Mouse (Mus musculus): ENCODE measurements at regions not wholly inside any gene's neighbourhood (a gene's known extent, or its start where the extent isn't known, plus 50 kb on each side); places are given as distances from the start of the nearest gene placed in this dataset.
"Not testable (repeated sequence)": the region's sequence is repeated elsewhere in the genome, so short reads cannot be mapped to it uniquely, and the experiment has no call there.

DNA sequence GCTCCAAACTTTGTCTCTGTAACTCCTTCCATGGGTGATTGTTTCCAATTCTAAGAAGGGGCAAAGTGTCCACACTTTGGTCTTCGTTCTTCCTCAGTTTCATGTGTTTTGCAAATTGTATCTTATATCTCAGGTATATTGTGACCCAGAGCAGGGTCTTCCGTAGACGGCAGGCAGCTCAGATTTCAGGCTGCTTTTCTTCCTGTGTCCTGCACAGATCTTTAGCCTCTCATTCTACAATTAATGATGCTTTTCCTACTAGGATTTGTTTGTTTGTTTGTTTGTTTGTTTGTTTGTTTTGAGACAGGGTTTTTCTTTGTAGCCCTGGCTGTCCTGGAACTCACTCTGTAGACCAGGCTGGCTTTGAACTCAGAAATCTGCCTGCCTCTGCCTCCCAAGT is 69.0 kb upstream of the Cpsf6 start:
- not testable (repeated sequence) for H3K9me3 ChIP-seq (ENCODE audit: control insufficient read depth, low read length); H3K27ac ChIP-seq (ENCODE audit: low read length); H3K4me3 ChIP-seq (ENCODE audit: low read length); H3K4me2 ChIP-seq (ENCODE audit: low read depth, low read length); H3K36me3 ChIP-seq (ENCODE audit: control insufficient read depth, insufficient read depth, low read length); H3K4me1 ChIP-seq (ENCODE audit: control insufficient read depth, insufficient read depth, low read length); H3K27me3 ChIP-seq (replicated peaks; ENCODE audit: control insufficient read depth, insufficient read depth, low read length); ATAC-seq; H3K9ac ChIP-seq (ENCODE audit: low read depth, low read length)
- 91% methylated on average over 3 of the region's 3 CpGs for WGBS

DNA sequence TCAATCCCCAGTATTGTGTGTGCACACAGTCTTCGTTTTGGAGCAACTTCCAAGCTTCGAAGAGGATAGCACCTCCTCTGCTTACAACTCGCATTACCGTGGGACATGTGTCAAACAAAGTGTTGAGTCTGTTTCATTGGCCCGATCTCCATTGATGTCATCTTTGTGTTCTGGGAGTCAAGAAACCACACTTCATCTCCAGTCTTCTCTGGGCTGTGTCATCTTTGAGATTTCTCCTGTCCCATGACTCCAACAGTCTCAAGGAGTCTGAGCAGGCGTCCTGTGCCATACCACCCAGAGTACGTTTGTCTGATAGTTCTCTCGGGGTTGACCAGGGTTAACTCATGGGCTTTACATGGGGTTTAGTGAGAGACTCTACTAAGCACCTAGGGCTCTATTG is 67.8 kb upstream of the Cpsf6 start:
- Histone ChIP-seq H3K9ac (ENCODE audit: low read depth, low read length) (no peak overlapping the region), H3K4me3 (ENCODE audit: low read length) (no peak overlapping the region), H3K4me2 (ENCODE audit: low read depth, low read length) (no peak overlapping the region), H3K36me3 (ENCODE audit: control insufficient read depth, insufficient read depth, low read length) (no peaks in the 10 kb centered on the region), H3K4me1 (ENCODE audit: control insufficient read depth, insufficient read depth, low read length) (peaks cover 4% of the 10 kb centered on the region; the same call in 1 of the 2 replicates), H3K9me3 (ENCODE audit: control insufficient read depth, low read length) (no peaks in the 10 kb centered on the region), H3K27me3 (replicated peaks; ENCODE audit: control insufficient read depth, insufficient read depth, low read length) (no peaks in the 10 kb centered on the region), H3K27ac (ENCODE audit: low read length) (no peak overlapping the region)
- no peak for ATAC-seq
- 90% methylated on average over 8 of the region's 8 CpGs for WGBS

DNA sequence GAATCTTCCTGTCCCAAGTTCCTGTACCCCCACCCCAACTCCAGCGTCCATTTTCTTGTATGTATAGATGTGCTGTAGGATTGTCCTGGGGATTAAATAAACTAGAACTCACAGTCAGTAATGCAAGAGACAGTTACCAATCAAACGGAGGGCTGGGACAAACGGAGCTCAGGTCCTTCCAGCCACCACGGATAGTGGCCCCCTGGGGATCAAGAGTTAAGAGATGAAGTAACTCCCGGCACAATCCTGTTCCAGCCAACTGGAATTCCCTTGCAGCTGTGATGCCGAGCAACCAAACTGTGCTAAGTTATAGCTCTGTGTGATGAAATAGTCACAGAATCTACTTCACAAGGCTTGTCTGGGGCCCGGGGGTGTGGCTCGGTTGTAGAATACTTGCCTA is 67.4 kb upstream of the Cpsf6 start:
- Histone ChIP-seq H3K4me2 (ENCODE audit: low read depth, low read length) (no peak overlapping the region), H3K4me3 (ENCODE audit: low read length) (no peak overlapping the region), H3K4me1 (ENCODE audit: control insufficient read depth, insufficient read depth, low read length) (peaks cover 1% of the 10 kb centered on the region; the same call in 1 of the 2 replicates), H3K27me3 (replicated peaks; ENCODE audit: control insufficient read depth, insufficient read depth, low read length) (no peaks in the 10 kb centered on the region), H3K36me3 (ENCODE audit: control insufficient read depth, insufficient read depth, low read length) (no peaks in the 10 kb centered on the region), H3K9ac (ENCODE audit: low read depth, low read length) (no peak overlapping the region), H3K9me3 (ENCODE audit: control insufficient read depth, low read length) (no peaks in the 10 kb centered on the region), H3K27ac (ENCODE audit: low read length) (no peak overlapping the region)
- 75% methylated on average over 8 of the region's 8 CpGs for WGBS
- no peak for ATAC-seq

DNA sequence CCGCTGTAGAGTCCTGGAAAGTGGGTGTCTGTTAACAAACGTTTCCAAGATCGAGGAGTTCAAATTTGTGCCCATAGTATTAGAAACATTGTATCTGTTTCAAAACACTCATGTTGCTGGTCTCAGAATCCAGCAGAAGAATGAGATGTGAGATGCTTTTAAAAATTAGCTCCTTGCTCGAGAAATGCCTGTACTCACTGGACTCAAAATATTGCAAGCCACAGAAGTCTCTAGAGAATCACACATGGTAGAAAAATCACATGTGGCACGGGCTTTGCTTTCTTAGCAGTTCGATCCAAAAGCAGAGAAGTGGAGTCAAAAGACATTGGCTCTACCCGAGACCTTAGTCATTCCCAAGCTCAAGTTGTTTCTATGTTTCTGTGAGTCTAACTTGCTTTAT is 67.0 kb upstream of the Cpsf6 start:
- ATAC-seq = no peak
- Histone ChIP-seq H3K36me3 (ENCODE audit: control insufficient read depth, insufficient read depth, low read length) (no peaks in the 10 kb centered on the region), H3K27me3 (replicated peaks; ENCODE audit: control insufficient read depth, insufficient read depth, low read length) (no peaks in the 10 kb centered on the region), H3K27ac (ENCODE audit: low read length) (no peak overlapping the region), H3K9me3 (ENCODE audit: control insufficient read depth, low read length) (no peaks in the 10 kb centered on the region), H3K4me2 (ENCODE audit: low read depth, low read length) (no peak overlapping the region), H3K4me1 (ENCODE audit: control insufficient read depth, insufficient read depth, low read length) (no peaks in the 10 kb centered on the region), H3K9ac (ENCODE audit: low read depth, low read length) (no peak overlapping the region), H3K4me3 (ENCODE audit: low read length) (no peak overlapping the region)
- 90% methylated on average over 7 of the region's 7 CpGs for WGBS

DNA sequence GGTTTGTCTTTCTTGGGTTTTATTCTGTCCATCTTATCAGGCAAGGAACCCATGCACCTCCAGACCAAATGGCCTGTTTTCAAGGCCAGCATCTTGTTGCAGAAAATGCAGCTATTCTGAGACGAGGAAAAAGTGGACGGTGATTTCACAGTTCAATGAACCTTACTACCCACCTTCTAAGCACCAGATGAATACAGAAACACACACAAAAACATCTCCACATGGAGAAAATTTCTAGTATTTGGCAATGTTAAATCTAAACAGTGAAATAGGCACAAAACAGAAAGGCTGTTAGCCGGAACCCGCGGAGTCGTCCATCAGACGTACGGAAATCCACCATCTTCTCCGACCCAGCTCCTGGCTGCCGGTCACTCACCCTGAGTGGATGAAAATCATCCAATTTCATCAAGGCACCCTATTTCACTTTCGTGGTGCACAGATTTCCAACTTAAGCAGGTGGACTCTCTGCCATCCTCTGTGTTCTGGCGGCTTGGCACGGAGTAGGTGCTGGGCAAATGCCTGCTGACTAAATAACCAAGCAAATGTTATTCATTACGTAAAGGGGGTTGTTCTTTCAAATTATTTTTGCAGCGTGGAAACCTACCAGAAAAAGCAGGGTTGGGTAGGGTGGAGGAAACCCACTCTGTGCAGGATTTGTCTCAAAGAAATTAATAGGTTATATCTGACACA is 66.1 kb upstream of the Cpsf6 start:
- 89% methylated on average over 15 of the region's 15 CpGs for WGBS
- H3K9me3 ChIP-seq (ENCODE audit: control insufficient read depth, low read length) = no peaks in the 10 kb centered on the region

DNA sequence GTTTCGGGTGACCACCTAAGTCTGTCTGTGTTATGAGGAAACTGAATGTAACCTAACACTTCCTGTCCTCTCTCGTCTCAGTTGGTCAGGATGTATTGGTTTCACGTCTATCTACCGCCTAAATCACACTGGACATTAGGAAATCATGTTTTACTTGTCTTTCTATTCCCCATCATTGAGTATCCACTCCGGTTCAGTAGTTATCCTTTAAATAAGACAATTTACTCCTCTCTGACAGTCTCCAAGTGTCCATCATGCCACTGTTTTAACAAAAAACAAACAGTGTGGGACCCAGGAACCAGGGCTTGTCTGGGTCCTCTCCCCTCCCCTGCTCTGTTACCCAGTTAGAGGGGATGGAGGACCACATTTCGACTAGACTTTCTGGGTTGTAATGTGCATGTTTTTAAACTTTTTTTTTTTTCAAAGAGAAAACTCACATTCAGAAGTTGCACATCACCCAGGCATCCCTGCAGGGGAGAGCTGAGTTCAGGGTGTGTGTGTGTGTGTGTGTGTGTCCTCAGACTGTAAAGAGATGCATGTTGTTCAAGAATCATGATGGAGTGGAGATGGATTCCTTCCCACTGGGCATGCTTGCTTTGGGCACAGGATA is 65.5 kb upstream of the Cpsf6 start:
- no peak overlapping the region for H3K4me2 ChIP-seq (ENCODE audit: low read depth, low read length)
- WGBS = 45% methylated on average over 6 of the region's 6 CpGs
- H3K27me3 ChIP-seq (replicated peaks; ENCODE audit: control insufficient read depth, insufficient read depth, low read length) = no peaks in the 10 kb centered on the region
- H3K27ac ChIP-seq (ENCODE audit: low read length) = no peak overlapping the region
- no peaks in the 10 kb centered on the region for H3K36me3 ChIP-seq (ENCODE audit: control insufficient read depth, insufficient read depth, low read length)
- H3K4me3 ChIP-seq (ENCODE audit: low read length) = no peak overlapping the region
- no peak overlapping the region for H3K9ac ChIP-seq (ENCODE audit: low read depth, low read length)
- no peaks in the 10 kb centered on the region for H3K9me3 ChIP-seq (ENCODE audit: control insufficient read depth, low read length)
- no peak for ATAC-seq
- no peaks in the 10 kb centered on the region for H3K4me1 ChIP-seq (ENCODE audit: control insufficient read depth, insufficient read depth, low read length)

More for the DNA sequence above, 66.1 kb upstream of the Cpsf6 start:
- Histone ChIP-seq H3K27me3 (replicated peaks; ENCODE audit: control insufficient read depth, insufficient read depth, low read length) (no peaks in the 10 kb centered on the region), H3K36me3 (ENCODE audit: control insufficient read depth, insufficient read depth, low read length) (no peaks in the 10 kb centered on the region), H3K4me3 (ENCODE audit: low read length) (no peak overlapping the region), H3K4me2 (ENCODE audit: low read depth, low read length) (no peak overlapping the region), H3K9ac (ENCODE audit: low read depth, low read length) (no peak overlapping the region), H3K4me1 (ENCODE audit: control insufficient read depth, insufficient read depth, low read length) (no peaks in the 10 kb centered on the region), H3K27ac (ENCODE audit: low read length) (no peak overlapping the region)
- ATAC-seq = no peak

DNA sequence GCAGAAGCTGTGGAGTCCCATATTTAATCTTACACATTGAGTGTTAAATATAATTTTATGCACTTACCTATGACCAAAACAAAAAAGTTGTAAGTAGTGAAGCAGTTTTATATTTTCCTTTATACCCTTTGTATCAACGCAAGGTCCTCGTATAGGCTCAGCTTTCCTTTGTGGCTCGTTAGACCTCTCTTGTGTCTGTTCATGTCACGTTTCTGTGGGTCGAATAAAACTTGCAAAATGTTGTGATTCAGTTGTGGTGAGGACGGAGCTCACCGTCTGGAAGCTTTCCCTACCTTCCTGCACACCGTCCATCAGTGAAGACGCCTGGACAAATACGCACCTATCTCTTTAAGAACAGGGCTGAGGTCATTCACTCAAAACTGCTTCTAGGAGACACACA is 64.9 kb upstream of the Cpsf6 start:
- Histone ChIP-seq H3K9me3 (ENCODE audit: control insufficient read depth, low read length) (no peaks in the 10 kb centered on the region), H3K4me1 (ENCODE audit: control insufficient read depth, insufficient read depth, low read length) (no peaks in the 10 kb centered on the region), H3K36me3 (ENCODE audit: control insufficient read depth, insufficient read depth, low read length) (no peaks in the 10 kb centered on the region), H3K27ac (ENCODE audit: low read length) (no peak overlapping the region), H3K9ac (ENCODE audit: low read depth, low read length) (no peak overlapping the region), H3K4me2 (ENCODE audit: low read depth, low read length) (no peak overlapping the region), H3K4me3 (ENCODE audit: low read length) (no peak overlapping the region), H3K27me3 (replicated peaks; ENCODE audit: control insufficient read depth, insufficient read depth, low read length) (no peaks in the 10 kb centered on the region)
- no peak for ATAC-seq
- 77% methylated on average over 10 of the region's 10 CpGs for WGBS

DNA sequence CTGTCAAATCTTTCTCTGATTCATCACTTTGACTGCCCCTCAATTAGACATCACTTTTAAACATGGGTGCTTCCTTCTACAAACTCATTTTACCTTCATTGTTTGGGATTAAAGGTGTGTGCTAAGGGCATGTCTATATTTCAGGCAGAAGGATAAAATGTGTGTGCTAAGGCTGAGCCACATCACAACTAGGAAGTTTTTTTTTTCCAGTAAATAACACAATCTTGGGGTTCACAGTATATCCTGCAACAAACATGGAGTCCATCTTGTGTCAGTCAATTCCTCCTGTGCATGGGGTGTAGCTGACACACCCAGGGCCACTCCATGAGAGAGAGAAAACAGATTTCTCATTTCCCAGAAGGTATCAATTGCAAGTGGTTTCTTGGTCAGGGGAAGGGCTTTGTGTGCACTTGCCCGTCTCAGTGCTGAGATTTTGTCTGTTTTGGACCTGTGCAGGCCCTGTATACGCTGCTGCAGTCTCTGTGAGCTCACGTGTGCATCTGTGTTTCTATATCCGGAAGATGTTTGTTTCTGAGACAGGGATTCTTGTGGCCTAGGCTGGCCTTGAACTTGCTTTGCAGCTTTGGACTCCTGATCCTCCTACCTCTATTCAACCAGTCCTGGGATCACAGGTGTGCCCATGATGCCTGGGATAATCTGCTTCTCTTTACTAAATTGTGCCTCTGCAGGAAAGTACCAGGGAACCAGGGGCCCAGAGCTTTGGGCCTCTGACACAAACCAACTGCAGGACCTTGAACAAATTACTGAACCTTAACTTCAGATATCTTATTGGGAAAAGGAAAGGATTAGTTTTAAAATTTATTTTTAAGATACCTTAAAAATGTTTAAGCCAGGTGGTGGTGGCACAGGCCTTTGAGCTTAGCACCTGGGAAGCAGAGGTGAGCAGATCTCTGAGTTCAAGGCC is 63.9 kb upstream of the Cpsf6 start:
- H3K4me1 ChIP-seq (ENCODE audit: control insufficient read depth, insufficient read depth, low read length) = no peaks in the 10 kb centered on the region
- WGBS = 94% methylated on average over 4 of the region's 4 CpGs
- no peak overlapping the region for H3K27ac ChIP-seq (ENCODE audit: low read length)
- ATAC-seq = no peak
- no peak overlapping the region for H3K4me3 ChIP-seq (ENCODE audit: low read length)
- no peaks in the 10 kb centered on the region for H3K27me3 ChIP-seq (replicated peaks; ENCODE audit: control insufficient read depth, insufficient read depth, low read length)
- no peak overlapping the region for H3K4me2 ChIP-seq (ENCODE audit: low read depth, low read length)
- H3K36me3 ChIP-seq (ENCODE audit: control insufficient read depth, insufficient read depth, low read length) = no peaks in the 10 kb centered on the region
- no peaks in the 10 kb centered on the region for H3K9me3 ChIP-seq (ENCODE audit: control insufficient read depth, low read length)
- H3K9ac ChIP-seq (ENCODE audit: low read depth, low read length) = no peak overlapping the region

DNA sequence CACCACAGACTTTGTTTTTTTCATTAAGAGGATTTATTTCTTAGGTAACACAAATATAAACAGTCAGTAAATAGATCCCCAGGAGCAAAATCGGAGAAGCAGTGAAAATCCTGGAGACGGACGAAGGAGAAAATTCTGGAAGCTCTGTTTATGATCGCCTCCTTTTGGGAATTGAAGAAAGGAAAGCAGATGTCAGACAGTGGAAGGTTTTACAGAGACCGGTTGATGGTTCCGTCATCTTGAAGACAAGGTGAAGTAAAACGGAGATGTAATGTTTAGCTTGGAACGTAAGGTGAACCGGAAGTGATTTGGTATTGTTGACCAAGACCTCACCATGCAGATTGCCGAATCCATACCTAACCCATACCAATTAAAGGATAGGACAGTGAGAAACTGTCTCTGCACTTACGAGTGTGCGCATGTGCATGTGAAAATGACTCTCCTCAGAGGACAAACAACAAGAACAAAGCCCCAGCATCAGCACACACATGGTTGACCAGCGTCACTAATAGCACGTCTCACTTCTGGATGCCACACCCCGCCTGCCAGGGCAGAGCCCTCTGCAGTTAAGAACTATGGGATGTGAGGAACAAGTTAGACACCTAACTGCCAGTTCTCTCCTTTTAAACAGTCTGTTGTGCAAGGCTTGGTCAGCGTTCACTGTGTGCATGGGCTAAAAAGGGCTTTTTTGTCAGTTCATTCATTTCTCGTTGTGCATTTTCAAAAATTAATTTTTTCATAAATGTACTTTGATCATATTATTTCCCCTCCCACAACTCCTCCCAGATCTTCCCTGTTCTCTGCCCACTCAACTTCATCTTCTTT is 62.4 kb upstream of the Cpsf6 start:
- no peak for ATAC-seq
- Histone ChIP-seq H3K9ac (ENCODE audit: low read depth, low read length) (no peak overlapping the region), H3K27me3 (replicated peaks; ENCODE audit: control insufficient read depth, insufficient read depth, low read length) (no peaks in the 10 kb centered on the region), H3K4me3 (ENCODE audit: low read length) (no peak overlapping the region), H3K4me2 (ENCODE audit: low read depth, low read length) (no peak overlapping the region), H3K36me3 (ENCODE audit: control insufficient read depth, insufficient read depth, low read length) (no peaks in the 10 kb centered on the region), H3K4me1 (ENCODE audit: control insufficient read depth, insufficient read depth, low read length) (no peaks in the 10 kb centered on the region), H3K27ac (ENCODE audit: low read length) (no peak overlapping the region), H3K9me3 (ENCODE audit: control insufficient read depth, low read length) (no peaks in the 10 kb centered on the region)
- 86% methylated on average over 17 of the region's 17 CpGs for WGBS

All from intestine, embryonic 16.5 days (tissue).